Mouse (Mus musculus) c-Kit-positive CD71-positive TER-119-positive erythroid progenitor cells, embryonic 14.5 days (primary cell): ENCODE results near the gene Zbtb32.
A peak's percentile ranks its signal among the peaks of the same experiment; 100 is the strongest.

Experiments used
- DNase-seq: peaks from one replicate; pipeline ENCODE4 v3.0.0-alpha.2; 2013; ENCODE audit warnings: low spot score

Gene Zbtb32

DNA sequence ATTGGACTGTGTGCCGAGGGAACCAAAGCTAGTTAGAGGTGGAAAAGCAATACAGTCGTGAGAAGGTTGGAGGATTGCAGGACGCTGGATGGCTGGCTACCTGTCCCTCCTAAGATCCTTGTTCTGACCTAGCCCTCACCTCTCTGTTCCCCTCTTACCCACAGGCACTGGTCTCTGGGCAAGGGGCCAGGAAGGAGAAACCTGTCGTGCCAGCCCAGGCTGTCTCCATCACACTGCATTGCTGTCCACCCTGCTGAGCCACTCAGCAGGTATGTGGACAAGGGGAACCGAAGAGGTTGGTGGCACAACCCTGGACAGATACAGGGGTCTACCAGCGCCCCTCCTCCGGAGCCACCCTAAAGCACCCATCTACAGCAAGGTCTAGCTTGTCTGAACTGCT lies 1.9 kb upstream of the Zbtb32 start:
- DNase-seq: no peak

DNA sequence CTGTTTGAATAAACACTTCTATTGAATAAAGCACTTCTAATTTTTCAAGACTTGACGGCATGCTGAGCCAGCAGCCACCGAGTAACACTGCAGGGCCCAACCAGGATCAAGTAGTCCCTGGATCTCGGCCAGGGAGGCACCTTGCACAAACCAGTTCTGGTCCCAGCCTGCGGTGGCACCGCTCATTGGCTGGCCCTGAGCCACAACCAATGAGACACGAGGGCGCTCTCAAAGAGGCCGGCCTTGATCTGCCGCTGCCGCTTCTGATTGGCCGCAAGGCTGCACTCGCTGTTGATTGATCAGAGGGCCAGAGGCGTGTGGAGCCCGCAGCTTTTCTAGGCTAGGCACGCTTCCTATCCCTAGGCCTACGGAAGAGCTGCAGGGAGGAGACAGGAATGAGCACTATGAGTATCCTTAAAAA lies 1.2 kb upstream of the Zbtb32 start:
- peak; percentile 86 for DNase-seq

GRCm38 (mm10) chr7:30596811-30597210 lies 1.9 kb downstream of the Zbtb32 start:
- DNase-seq: no peak

GRCm38 (mm10) chr7:30596093-30596492 lies 2.6 kb downstream of the Zbtb32 start:
- no peak for DNase-seq

DNA sequence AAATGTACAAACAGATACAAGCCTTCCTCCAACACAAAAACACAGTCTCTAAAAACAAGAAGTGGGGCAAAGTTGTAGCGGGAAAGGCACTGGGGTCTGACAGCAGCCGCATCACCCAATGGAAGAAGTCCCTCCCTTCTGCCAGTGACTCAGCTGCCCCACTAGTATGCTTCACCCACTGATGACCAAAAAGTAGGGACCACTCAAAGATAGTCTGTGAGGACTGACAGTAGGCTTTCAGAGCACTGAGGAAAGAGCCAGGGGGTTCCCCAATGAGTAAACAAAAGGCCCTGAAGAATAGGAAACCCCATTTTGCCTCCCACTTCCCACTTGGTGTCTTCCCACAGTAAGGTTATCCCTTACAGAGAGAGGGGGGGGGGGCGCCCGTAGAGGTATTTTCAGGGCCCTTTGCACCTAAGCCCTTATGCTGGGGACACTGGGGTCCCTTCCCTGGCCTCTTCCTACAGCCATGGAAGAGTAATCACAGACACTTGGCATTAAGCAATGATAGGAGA lies 4.1 kb downstream of the Zbtb32 start:
- DNase-seq: no peak

DNA sequence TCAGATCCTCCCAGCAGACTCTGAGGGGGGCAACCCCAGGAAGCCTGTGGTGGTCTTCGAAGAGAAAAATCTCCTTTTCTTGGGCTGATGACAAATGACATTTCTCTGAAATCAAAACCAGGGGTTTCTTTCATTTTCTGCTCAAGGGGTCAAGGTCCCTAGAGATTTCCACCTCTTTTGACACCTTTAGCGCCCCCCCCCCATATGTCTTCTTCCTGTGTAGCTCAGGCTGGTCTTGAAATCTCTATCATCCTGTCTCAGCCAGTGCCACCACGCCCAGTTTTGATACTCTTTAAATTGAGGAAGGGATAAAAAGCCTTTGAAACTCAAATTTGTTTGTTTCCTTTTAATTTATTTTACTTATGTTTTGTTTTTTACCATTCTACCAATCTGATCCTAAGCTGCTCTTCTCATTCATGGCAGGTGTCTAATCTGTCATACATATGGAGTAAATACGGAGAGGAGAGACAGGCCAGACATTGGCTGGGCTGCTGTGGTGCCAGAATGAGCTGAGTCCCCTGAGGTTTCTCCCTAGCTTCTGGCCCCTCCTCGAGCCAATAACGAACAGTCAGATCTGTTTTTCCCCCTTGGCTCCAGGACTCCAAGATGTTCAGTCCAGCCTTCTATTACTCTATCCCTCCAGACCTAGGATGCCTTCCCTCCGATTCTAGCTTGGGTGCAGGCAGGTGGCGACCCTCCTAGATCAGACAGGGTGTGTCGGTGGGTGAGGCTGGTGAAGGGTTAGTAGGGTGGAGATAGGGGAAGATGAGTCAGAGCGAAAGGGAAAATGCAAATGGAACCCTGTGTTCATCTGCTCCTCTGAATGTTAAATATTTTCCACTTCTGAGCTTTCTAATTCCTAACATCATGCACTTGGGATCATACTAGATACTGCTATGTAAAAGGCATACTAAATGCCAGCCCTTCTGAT lies 4.9 kb downstream of the Zbtb32 start:
- no peak for DNase-seq

DNA sequence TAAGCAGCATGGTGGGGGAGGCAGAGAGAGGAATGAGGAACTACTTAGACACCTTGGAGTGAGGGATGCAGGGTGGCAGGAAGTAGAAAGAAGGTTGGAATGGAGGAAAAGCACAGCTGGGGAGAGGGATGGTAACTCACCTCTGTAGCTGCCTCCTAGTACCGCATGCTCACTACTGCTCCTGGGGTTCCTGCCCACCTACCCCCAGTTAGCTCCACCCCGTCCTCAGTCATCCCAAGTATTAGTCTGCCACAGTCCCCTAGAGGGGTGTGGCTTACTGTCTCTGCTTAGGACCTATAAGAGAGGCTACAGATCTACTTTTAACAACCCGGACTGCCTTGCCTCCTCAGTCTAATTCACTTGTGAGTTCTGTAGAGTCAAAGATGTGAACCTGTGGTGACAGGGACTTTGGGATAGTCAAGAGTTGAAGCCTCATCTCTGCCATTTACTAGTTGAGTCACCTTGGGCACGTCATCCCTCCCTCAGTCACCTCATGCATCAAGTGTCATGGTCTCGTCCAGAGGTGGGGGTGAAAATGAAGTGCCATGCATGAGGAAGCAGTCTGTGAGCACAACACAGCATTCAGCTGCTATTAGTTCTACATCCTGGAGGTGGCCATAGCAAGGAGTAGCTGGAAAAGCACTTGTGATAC lies 5.8 kb downstream of the Zbtb32 start:
- no peak for DNase-seq

- no peak for DNase-seq
Observed at GRCm38 (mm10) chr7:30591605-30591951, 7.1 kb downstream of the Zbtb32 start.

- no peak for DNase-seq
Observed at GRCm38 (mm10) chr7:30590927-30591604, 7.6 kb downstream of the Zbtb32 start.

DNA sequence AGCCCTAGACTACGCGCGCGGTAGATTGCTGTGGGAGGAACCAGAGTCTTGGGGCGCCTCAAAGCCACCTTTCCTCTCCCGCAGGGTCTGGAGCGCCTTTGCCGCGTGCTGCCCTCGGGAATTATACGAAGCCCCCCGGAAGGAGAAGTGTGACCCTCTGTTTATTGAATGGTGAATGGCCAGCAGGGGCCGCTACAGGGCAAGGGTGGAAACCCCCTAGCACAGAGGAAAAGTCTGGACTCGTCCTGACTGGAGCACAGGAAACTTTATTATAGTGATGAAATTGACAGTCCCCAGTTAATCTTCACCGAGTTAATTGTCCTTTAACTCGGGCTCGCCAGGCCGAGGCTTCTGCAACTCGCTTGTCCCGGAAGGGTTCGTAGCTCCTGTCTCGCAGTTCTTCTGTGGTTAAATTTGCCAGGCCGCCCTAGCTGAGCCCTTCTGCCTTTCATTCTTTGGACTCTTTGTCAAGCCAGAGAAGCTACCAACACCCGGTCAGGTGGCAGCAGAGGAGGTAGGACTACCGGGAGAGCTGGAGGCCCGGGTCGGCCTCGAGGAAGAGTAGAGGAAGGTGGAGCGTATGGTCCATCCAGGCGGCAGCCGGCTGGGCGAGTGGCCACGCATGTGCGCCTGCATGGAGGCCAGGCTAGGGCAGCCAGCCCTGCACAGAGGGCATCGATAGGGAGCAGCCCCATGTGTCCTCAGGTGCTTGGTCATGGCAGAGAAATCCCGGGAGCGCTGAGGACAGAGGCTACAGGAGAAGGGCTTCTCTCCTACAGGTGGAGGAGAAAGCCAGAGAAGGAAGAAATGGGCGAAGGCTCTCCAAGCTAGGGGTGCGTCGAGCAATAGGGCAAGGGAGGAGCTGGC lies 9.0 kb downstream of the Zbtb32 start:
- peak; percentile 79 for DNase-seq

DNA sequence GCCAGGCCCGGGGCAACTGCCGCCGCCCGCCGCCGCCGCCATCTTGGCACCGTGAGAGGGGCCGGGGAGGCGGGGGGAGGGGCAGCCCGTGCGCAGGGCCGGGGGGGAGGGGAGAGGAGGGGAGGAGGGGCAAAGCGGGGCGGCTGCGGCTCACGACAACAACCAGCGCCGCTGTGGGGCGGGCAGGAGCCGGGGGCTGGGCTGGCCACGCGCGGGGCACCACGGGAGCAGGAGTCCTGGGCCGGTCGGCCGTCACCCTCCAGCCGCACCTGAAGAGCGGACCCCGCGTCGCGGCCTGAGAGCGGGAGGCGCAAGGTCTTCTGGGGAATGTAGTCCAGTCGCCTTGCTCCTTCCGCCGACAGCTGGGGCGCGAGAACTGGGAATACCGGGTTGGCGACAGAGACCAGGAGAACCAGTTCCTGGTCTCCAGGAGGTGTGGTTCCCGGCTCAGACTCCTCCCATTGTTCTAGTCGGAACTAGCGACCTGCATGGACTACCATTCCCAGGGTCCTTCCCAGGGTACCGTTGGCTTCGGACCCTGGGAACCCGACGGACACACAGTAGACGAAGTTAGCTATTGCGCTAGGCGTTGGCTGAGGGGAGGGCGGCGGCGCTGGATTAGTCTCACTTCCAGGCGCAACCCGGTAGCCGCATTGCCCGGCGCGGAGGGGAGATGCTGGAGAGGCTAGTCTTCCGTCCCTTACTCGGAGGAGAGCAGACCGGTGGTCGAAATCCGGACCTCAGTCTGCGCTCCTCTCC lies 9.9 kb downstream of the Zbtb32 start, which contains the start of gene Kmt2b:
Gene Kmt2b (minus strand): TSS at position 51 of the 759 bp plus-strand sequence.
- DNase-seq: peak; percentile 92

DNA sequence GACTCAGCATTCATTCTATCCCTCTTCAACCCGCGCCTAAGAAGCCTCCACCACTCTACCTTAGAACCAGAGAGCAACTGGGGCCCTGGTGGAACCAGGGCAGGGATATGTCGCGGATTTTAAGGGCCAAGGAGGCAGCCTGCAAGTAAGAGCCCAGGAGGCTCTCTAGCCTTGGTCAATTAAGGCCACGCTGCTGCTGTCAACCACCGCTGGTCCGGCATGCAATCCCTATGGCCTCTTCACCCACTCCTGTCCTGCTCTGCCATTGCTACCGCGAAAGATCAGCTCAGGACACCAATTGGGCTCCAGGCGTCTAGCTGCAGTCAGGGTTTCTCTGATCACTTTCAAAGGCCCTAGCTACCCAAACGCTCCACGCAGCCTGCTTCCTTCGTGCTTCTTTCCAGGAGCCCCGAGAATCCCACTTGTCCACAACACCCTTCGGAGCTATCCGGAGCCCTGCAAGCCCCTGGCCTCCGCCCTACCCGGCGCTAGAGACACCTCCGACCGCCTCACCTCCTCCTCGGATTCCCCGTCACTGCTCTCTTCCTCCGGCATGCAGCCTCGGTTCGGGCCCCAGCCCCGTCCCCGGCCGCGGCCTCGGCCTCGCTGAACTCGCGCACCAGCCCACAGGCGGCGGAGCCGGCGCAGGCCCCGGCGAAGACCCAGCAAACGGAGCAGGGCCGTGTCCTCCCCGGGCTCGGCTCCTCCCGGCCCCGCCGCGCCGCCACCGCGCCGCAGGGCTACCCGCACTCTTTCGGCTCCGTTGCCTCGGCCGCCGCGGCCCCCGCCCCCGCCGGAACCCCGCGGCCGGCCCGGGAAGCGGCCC lies 10.7 kb downstream of the Zbtb32 start:
- DNase-seq: peak; percentile 42

DNA sequence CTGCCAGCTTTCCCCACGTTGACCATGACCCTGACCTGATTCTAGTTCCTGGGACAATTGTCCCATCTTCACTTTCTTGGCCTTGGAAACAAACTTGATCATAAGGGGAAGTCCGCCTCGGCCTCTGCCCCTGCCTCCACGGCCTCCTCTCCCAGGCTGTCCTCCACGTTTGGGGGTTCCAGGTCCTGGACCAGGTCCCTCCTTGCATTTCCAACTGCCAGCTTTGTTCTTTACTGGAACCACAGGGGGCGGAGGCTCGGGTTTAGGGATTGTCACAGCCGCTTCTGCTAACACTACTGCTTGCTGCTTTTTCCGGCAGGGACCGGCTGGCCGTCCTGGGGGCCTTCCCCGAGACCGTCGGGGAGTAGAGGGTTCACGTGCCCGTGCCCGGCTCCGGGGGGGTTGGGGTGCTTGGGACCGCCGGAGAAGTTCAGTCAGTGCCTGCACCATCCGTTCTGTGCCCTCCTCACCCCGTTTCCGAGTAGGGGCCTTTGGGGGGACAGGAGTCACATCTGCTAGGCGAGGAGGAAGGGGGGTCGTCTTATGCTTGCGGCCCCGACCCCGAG lies 12.2 kb downstream of the Zbtb32 start:
- no peak for DNase-seq

DNA sequence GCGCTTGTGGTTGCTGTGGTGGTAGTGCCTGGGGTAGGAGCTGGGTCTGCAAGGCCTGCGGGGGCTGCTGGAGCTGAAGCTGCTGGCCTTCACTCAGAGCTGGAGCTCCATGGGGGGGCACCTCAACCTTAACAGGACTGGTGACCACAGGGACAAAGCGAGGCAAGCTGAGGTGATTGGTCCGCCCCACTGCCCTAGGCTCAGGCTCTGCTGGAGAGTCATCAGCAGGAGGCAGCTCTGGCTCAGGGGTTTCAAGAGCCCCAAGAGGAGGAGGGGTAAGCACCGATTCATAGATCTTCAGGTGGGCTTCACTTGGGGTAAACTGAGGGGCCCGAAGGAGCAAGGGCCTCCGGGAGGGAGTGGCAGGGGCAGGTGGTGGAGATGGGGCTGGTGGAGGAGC lies 13.5 kb downstream of the Zbtb32 start:
- DNase-seq: no peak

DNA sequence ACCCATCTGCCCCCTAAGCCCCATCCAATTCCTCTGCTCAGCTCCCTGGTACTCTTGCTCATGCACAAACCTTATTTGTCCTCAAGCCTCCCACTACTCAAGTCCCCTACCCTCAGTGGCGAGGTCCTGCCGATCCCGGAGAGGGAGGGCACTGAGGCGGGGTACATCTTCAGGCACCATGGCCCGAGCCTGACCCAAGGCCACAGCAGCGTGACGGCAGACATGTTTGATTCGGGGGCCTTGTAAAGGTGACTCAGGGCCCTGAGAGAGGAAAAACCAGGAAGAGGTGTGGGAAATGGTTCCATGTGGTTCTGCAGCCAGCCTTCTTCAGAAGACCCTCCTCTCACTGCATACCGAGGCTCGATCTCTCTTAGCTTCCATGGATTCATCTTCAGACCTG lies 14.4 kb downstream of the Zbtb32 start:
- DNase-seq: no peak

DNA sequence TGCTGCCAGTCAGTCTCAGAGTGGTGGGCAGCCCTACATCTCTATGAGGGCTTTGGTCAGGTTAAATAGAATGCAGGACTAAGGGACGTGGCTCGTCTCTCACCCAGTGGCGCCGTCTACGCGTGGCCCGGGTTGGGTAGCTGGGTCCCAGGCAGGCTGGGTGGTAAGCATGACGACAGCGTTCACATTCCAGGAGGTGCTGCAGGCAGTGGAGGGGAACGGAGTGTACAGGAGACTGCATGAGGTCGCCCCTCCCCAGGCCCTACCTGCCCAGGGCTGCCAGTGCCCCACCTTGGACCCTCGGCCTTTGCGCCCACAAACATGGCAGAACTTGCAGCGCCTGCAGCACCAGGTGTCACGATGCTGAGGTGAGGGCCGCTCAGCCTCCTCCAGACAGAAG lies 17.2 kb downstream of the Zbtb32 start:
- DNase-seq: no peak

DNA sequence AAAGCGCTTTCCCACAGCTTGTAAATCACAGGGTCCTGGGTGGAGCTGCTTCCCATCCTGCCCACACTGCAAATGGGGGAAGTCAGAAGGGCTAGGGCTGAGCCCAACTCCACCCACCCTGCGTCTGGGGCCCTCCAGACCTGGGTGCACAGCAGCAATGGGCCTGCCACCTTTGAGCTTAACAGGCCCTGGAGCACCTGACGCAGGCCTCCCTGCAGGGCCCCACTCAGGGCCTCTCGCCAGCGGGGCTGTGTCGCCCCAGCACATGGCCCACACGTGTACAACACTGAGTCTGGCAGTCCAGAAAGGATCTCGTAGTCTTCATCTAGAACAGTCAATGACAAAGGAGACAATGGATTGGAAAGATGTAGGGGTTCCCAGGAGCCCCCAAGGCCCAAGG lies 18.8 kb downstream of the Zbtb32 start:
- no peak for DNase-seq

GRCm38 (mm10) chr7:30572969-30573368 lies 25.7 kb downstream of the Zbtb32 start:
- DNase-seq: no peak

DNA sequence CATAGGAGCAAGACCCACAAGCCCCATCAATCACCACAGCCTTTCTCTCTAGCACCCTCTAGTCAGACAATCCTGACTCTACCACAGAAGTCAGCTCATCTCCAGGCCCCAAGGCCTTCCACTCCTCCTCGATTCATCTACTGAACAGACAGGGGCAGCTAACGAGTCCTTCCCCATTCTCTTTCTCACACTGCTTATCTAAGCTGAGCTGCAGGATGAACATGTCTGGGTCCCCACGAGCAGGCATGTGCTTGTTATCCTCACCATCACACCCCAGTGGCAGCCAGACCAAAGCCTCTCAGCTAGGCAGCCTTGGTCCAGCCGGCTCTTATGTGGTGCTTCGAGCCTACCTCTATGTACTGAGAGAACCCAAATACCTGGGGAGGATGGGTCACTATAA lies 26.3 kb downstream of the Zbtb32 start:
- DNase-seq: no peak

GRCm38 (mm10) chr7:30567555-30567954 lies 31.2 kb downstream of the Zbtb32 start:
- no peak for DNase-seq
